Mouse (Mus musculus) liver, embryonic 14.5 days (tissue): ENCODE measurements around the gene Zfp652. TPM values are rescaled to one million over a fixed set of nuclear protein-coding genes. Genes with fewer than 3 reads are reported as not detected.

Experiments
- ATAC-seq: fragments of 200-750 bp; cut with Nextera tagmentation; 2 replicates; pipeline ENCODE4 v1.8.0; 2017; ENCODE audit warnings: moderate number of reproducible peaks, mild to moderate bottlenecking, moderate library complexity; ENCODE audit not compliant: insufficient read depth
- DNase-seq, 3 experiments: peaks; one replicate each; pipeline ENCODE4 v3.0.0-alpha.2; 2012 to 2013; ENCODE audit warnings: low read depth in 3 of 3, low spot score in 3 of 3
- H3K27ac ChIP-seq: fragments of 300-500 bp; sonication (generic); 2 replicates; pipeline ENCODE4 v1.5.1; 2014; ENCODE audit warnings: moderate library complexity, mild to moderate bottlenecking, control low read depth, inconsistent platforms
- H3K27me3 ChIP-seq: fragments of 300-500 bp; sonication (generic); 2 replicates; pipeline ENCODE4 v1.6.1; 2014; ENCODE audit warnings: mild to moderate bottlenecking, low read length, moderate library complexity; ENCODE audit not compliant: control insufficient read depth, insufficient read depth
- H3K36me3 ChIP-seq: fragments of 300-500 bp; sonication (generic); replicated peaks from 2 replicates; pipeline ENCODE4 v1.6.1; 2014; ENCODE audit warnings: low read depth; ENCODE audit not compliant: control insufficient read depth, insufficient read depth
- H3K4me1 ChIP-seq, 2 experiments: fragments of 200-500 bp in 1 of 2; fragments of 300-500 bp in 1 of 2; sonication (generic) in 1 of 2; replicated peaks; 2 replicates each; pipeline ENCODE4 v1.6.1; 2012 to 2014; ENCODE audit warnings: antibody characterized with exemption in 1 of 2, inconsistent platforms in 1 of 2, low read length in 1 of 2; ENCODE audit not compliant: control insufficient read depth in 2 of 2, insufficient read depth in 2 of 2
- H3K4me2 ChIP-seq: fragments of 300-500 bp; sonication (generic); 2 replicates; pipeline ENCODE4 v1.6.1; 2014; ENCODE audit warnings: low read depth, mild to moderate bottlenecking, control low read depth, moderate library complexity
- H3K4me3 ChIP-seq, 2 experiments: fragments of 200-500 bp in 1 of 2; fragments of 300-500 bp in 1 of 2; sonication (generic) in 1 of 2; 2 replicates each; pipeline ENCODE4 v1.5.1; 2012 to 2014; ENCODE audit warnings: low read depth in 2 of 2, low read length in 2 of 2, mild to moderate bottlenecking in 2 of 2, control low read depth in 1 of 2, inconsistent platforms in 1 of 2, moderate library complexity in 1 of 2; ENCODE audit not compliant: insufficient read depth in 1 of 2
- H3K9ac ChIP-seq: fragments of 300-500 bp; sonication (generic); replicated peaks from 2 replicates; pipeline ENCODE4 v1.6.1; 2014; ENCODE audit warnings: mild to moderate bottlenecking, control low read depth, moderate library complexity
- H3K9me3 ChIP-seq: fragments of 300-500 bp; sonication (generic); 2 replicates; pipeline ENCODE4 v1.6.1; 2016; ENCODE audit warnings: low read length, mixed read lengths; ENCODE audit not compliant: control insufficient read depth
- CTCF ChIP-seq: IDR thresholded peaks from 2 replicates; pipeline ENCODE4 v1.5.1; 2016; ENCODE audit warnings: antibody characterized with exemption, low read depth, control low read depth
- EP300 ChIP-seq: IDR thresholded peaks from 2 replicates; pipeline ENCODE4 v1.6.1; 2016; ENCODE audit warnings: antibody characterized with exemption, low read depth
- WGBS: fragments of 180-500 bp; shearing (Covaris S2); extraction: QIAGEN DNeasy Blood & Tissue Kit; methylation state at CpG from one replicate; pipeline ENCODE4 v1.1.7; 2014; ENCODE audit not compliant: insufficient replicate concordance; 5-methylcytosine and 5-hydroxymethylcytosine counted together
- polyA plus RNA-seq, 2 experiments: library from polyadenylated mRNA; depleted of rRNA in 1 of 2; stranded (reverse) in 1 of 2; unstranded in 1 of 2; fragments of >200 nt; fragmentation: Nextera tagmentation in 1 of 2; extraction: Ambion mirVana in 1 of 2; gene quantifications; 2 replicates each; pipeline versions ENCODE4 v1.2.1 to v1.2.3; 2012 to 2014

Zfp652 gene
- polyA plus RNA-seq, 2 experiments = 3.7 to 5.4 TPM

GRCm38 (mm10) chr11:95769208-95769607 lies 56.7 kb downstream of the Zfp652 start:
- 0 out of 4 replicates have a peak, but pooled peaks cover 0 to 6% of the 10 kb centered on the region in 2 experiments for H3K4me1 ChIP-seq
- WGBS = 87% methylated on average over 10 of the region's 10 CpGs
- H3K9me3 ChIP-seq = no peaks in the 10 kb centered on the region
- H3K9ac ChIP-seq = no peak overlapping the region
- H3K27me3 ChIP-seq = no peaks in the 10 kb centered on the region
- no peak overlapping the region for H3K27ac ChIP-seq
- H3K4me2 ChIP-seq = no peak overlapping the region
- TF ChIP-seq EP300 (no peak), CTCF (no peak)
- ATAC-seq (no peak), DNase-seq (no peak)
- peaks cover 2% of the 10 kb centered on the region; the same call in 1 of the 2 replicates for H3K36me3 ChIP-seq
- H3K4me3 ChIP-seq = no peak overlapping the region

GRCm38 (mm10) chr11:95770720-95771364 lies 58.4 kb downstream of the Zfp652 start:
- Histone ChIP-seq H3K4me1 (0 out of 4 replicates have a peak, but pooled peaks cover 0 to 6% of the 10 kb centered on the region in 2 experiments), H3K4me3 (no peak overlapping the region), H3K9me3 (no peaks in the 10 kb centered on the region), H3K27me3 (no peaks in the 10 kb centered on the region), H3K36me3 (peaks cover 2% of the 10 kb centered on the region; the same call in 1 of the 2 replicates), H3K27ac (no peak overlapping the region), H3K9ac (no peak overlapping the region), H3K4me2 (no peak overlapping the region)
- TF ChIP-seq EP300 (no peak), CTCF (peak; percentile 59)
- WGBS = 67% methylated on average over 9 of the region's 9 CpGs
- DNase-seq = peak in 1 of 3 experiments; percentile 18
- no peak for ATAC-seq

- no peak for ATAC-seq
- Histone ChIP-seq H3K27ac (no peak overlapping the region), H3K36me3 (peaks cover 2% of the 10 kb centered on the region; the same call in 1 of the 2 replicates), H3K9ac (no peak overlapping the region), H3K4me3 (no peak overlapping the region), H3K9me3 (no peaks in the 10 kb centered on the region), H3K4me2 (no peak overlapping the region), H3K27me3 (no peaks in the 10 kb centered on the region), H3K4me1 (peaks cover 4 to 10% of the 10 kb centered on the region in 2 experiments; a peak in 3 of 4 replicates)
- no peak for TF ChIP-seq CTCF
- TF ChIP-seq EP300 = no peak
- 87% methylated on average over 8 of the region's 8 CpGs for WGBS
- no peak for DNase-seq
Measured at GRCm38 (mm10) chr11:95771665-95772064, 59.2 kb downstream of the Zfp652 start.

GRCm38 (mm10) chr11:95773264-95773663 lies 60.8 kb downstream of the Zfp652 start:
- H3K4me1 ChIP-seq = peaks cover 20 to 26% of the 10 kb centered on the region in 2 experiments
- WGBS = 83% methylated on average over 3 of the region's 3 CpGs
- H3K4me3 ChIP-seq = no peak overlapping the region
- H3K27me3 ChIP-seq = no peaks in the 10 kb centered on the region
- H3K9me3 ChIP-seq = no peaks in the 10 kb centered on the region
- no peak for TF ChIP-seq CTCF
- no peak for TF ChIP-seq EP300
- ATAC-seq = no peak
- peaks cover 2% of the 10 kb centered on the region; the same call in 1 of the 2 replicates for H3K36me3 ChIP-seq
- no peak for DNase-seq
- H3K27ac ChIP-seq = no peak overlapping the region
- no peak overlapping the region for H3K4me2 ChIP-seq
- H3K9ac ChIP-seq = no peak overlapping the region
